Mouse (Mus musculus): Measurements from ENCODE around the gene Sik3.

DNA sequence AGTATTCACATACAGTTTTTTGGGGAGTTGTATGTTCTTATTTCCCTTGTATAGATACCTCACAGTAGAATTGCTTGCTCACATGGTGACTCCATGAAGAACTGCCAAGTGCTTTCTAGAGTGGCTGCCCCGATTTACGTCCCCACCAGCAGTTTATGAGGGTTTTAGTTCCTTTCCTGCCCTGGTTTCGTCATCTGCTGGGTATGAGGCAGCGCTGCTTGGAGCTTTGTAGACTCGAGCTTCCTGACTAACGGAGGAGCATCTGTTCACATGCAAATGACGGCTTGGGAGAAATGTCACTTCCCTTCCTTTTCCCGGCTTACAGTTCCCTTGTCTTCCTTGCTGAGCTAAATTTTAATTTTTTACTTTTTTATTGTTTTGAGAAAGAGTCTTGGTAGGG lies 15.4 kb downstream of the Sik3 start:
- TF ChIP-seq EP300 (IDR thresholded peaks at IDR 0.05) (no peak), CTCF (IDR thresholded peaks at IDR 0.05) (no peak)

Measured in lung, postnatal 0 days (tissue).